Mouse (Mus musculus) midbrain, embryonic 13.5 days (tissue): ENCODE results near the gene Mkrn1. TPM values are rescaled to one million over a fixed set of nuclear protein-coding genes. Genes with fewer than 3 reads are reported as not detected.
A peak's percentile ranks its signal among the peaks of the same experiment; 100 is the strongest.
"Not testable (repeated sequence)": the region's sequence is repeated elsewhere in the genome, so short reads cannot be mapped to it uniquely, and the experiment has no call there.

Experiments used
- ATAC-seq: fragments of 200-750 bp; cut with Nextera tagmentation; 2 replicates; pipeline ENCODE4 v1.8.0; 2017; ENCODE audit warnings: mild to moderate bottlenecking, moderate TSS enrichment, moderate library complexity
- H3K27ac ChIP-seq: fragments of 300-500 bp; sonication (generic); 2 replicates; pipeline ENCODE4 v1.5.1; 2015; ENCODE audit warnings: inconsistent platforms, mild to moderate bottlenecking, moderate library complexity
- H3K27me3 ChIP-seq: fragments of 300-500 bp; sonication (generic); 2 replicates; pipeline ENCODE4 v1.6.1; 2015; ENCODE audit warnings: mild to moderate bottlenecking, inconsistent platforms
- H3K36me3 ChIP-seq: fragments of 300-500 bp; sonication (generic); 2 replicates; pipeline ENCODE4 v1.6.1; 2015; ENCODE audit warnings: mild to moderate bottlenecking, inconsistent platforms
- H3K4me1 ChIP-seq: fragments of 300-500 bp; sonication (generic); replicated peaks from 2 replicates; pipeline ENCODE4 v1.6.1; 2015; ENCODE audit warnings: inconsistent platforms
- H3K4me2 ChIP-seq: fragments of 300-500 bp; sonication (generic); replicated peaks from 2 replicates; pipeline ENCODE4 v1.6.1; 2015; ENCODE audit warnings: moderate library complexity, mild to moderate bottlenecking, inconsistent platforms
- H3K4me3 ChIP-seq: fragments of 300-500 bp; sonication (generic); replicated peaks from 2 replicates; pipeline ENCODE4 v1.5.1; 2015; ENCODE audit warnings: mild to moderate bottlenecking, inconsistent platforms
- H3K9ac ChIP-seq: fragments of 300-500 bp; sonication (generic); replicated peaks from 2 replicates; pipeline ENCODE4 v1.6.1; 2015; ENCODE audit warnings: mild to moderate bottlenecking, inconsistent platforms
- H3K9me3 ChIP-seq: fragments of 300-500 bp; sonication (generic); 2 replicates; pipeline ENCODE4 v1.6.1; 2016; ENCODE audit warnings: mild to moderate bottlenecking, inconsistent platforms
- WGBS: fragments of 180-500 bp; shearing (Covaris S2); methylation state at CpG from one replicate; pipeline ENCODE4 v1.1.7; 2015; 5-methylcytosine and 5-hydroxymethylcytosine counted together
- polyA plus RNA-seq: library from polyadenylated mRNA; unstranded; fragments of >200 nt; fragmentation: Nextera tagmentation; extraction: Ambion mirVana; gene quantifications from 2 replicates; pipeline ENCODE4 v1.2.1, GENCODE M21; 2015

The Mkrn1 gene
- polyA plus RNA-seq, 1 experiment from 2014 or later = 242 TPM

DNA sequence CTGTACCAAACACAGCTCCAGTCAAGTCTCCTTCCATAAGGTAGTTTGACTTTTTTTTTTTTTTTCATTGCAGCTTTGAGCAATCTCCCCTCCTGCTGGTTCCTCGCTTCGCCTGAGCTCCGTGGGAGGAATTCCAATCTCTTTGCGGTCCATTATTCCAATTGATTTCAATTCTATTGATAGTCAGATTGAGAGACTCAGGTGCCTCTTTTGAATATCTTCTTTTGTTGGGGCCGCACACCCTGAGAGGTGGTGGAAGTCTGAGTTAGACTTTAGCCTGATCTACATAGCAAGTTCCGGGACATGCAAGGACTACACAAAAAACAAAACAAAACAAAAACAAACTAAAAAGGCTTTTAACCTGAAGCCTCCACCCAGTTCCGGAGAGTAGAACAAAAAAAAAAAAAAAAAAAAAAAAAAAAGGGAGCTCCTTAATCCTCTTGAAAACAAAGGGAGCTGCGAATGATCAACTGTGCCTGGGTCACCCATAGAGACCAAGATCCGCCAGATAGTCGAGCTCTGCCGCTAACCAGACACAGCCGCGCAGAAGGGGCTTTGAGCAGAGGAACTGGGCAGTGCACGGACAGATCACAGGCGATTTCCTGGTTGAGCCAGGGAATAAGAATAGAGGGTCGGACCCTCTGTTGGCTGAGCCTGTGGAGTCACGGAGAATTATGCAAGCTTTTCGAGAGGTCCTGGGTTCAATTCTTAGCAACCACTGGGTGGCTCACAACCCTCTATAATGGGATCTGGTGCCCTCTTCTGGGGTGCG lies 25.7 kb upstream of the Mkrn1 start:
- Histone ChIP-seq H3K27me3 (no peaks in the 10 kb centered on the region), H3K9me3 (no peaks in the 10 kb centered on the region), H3K36me3 (no peaks in the 10 kb centered on the region), H3K27ac (no peak overlapping the region), H3K4me2 (peak overlapping the region; percentile 32), H3K9ac (no peak overlapping the region), H3K4me3 (peak overlapping the region; percentile 17; the same call in 1 of the 2 replicates), H3K4me1 (peaks cover 5% of the 10 kb centered on the region; the same call in 1 of the 2 replicates)
- 3% methylated on average over 19 of the region's 19 CpGs for WGBS
- no peak for ATAC-seq

GRCm38 (mm10) chr6:39442786-39443287 lies 22.6 kb upstream of the Mkrn1 start:
- H3K36me3 ChIP-seq = no peaks in the 10 kb centered on the region
- H3K4me2 ChIP-seq = no peak overlapping the region
- no peak overlapping the region for H3K27ac ChIP-seq
- no peaks in the 10 kb centered on the region for H3K27me3 ChIP-seq
- H3K4me1 ChIP-seq = no peaks in the 10 kb centered on the region
- no peaks in the 10 kb centered on the region for H3K9me3 ChIP-seq
- no peak overlapping the region for H3K4me3 ChIP-seq
- no peak overlapping the region for H3K9ac ChIP-seq
- no peak for ATAC-seq

- Histone ChIP-seq H3K27ac (no peak overlapping the region), H3K4me2 (no peak overlapping the region), H3K4me1 (0 out of 2 replicates have a peak, but pooled peaks cover 4% of the 10 kb centered on the region), H3K36me3 (no peaks in the 10 kb centered on the region), H3K27me3 (no peaks in the 10 kb centered on the region), H3K4me3 (no peak overlapping the region), H3K9me3 (no peaks in the 10 kb centered on the region), H3K9ac (no peak overlapping the region)
- no peak for ATAC-seq
Measured at GRCm38 (mm10) chr6:39440207-39440606, 19.9 kb upstream of the Mkrn1 start.

GRCm38 (mm10) chr6:39437519-39437918 lies 17.3 kb upstream of the Mkrn1 start:
- not testable (repeated sequence) for H3K36me3 ChIP-seq, H3K4me3 ChIP-seq, ATAC-seq, H3K9me3 ChIP-seq, H3K4me2 ChIP-seq, H3K4me1 ChIP-seq, H3K27me3 ChIP-seq, H3K27ac ChIP-seq, H3K9ac ChIP-seq
- WGBS = 91% methylated on average over 6 of the region's 6 CpGs

DNA sequence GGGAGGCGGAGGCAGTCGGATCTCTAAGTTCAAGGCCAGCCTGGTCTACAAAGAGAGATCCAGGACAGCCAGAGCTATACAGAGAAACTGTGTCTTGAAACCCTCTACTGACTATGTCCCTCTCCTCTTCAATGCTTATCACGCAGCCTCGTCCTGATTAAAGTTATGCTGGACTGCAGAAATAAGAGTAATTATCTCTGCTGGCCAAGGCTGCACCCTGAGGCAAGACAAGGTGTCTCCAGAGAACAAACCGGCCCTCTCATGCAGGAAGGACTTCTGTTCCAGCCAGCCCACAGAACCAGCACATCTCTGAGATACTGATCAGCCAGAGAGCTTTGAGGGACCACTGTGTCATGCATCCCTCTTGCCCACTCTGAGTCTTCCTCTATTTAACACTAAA lies 15.6 kb upstream of the Mkrn1 start:
- no peaks in the 10 kb centered on the region for H3K36me3 ChIP-seq
- no peaks in the 10 kb centered on the region for H3K27me3 ChIP-seq
- WGBS = 84% methylated on average over 5 of the region's 5 CpGs
- H3K9ac ChIP-seq = no peak overlapping the region
- no peak overlapping the region for H3K4me2 ChIP-seq
- no peak for ATAC-seq
- H3K27ac ChIP-seq = no peak overlapping the region; the same call in 1 of the 2 replicates
- H3K4me1 ChIP-seq = peaks cover 7% of the 10 kb centered on the region; the same call in 1 of the 2 replicates
- H3K4me3 ChIP-seq = no peak overlapping the region
- H3K9me3 ChIP-seq = no peaks in the 10 kb centered on the region

DNA sequence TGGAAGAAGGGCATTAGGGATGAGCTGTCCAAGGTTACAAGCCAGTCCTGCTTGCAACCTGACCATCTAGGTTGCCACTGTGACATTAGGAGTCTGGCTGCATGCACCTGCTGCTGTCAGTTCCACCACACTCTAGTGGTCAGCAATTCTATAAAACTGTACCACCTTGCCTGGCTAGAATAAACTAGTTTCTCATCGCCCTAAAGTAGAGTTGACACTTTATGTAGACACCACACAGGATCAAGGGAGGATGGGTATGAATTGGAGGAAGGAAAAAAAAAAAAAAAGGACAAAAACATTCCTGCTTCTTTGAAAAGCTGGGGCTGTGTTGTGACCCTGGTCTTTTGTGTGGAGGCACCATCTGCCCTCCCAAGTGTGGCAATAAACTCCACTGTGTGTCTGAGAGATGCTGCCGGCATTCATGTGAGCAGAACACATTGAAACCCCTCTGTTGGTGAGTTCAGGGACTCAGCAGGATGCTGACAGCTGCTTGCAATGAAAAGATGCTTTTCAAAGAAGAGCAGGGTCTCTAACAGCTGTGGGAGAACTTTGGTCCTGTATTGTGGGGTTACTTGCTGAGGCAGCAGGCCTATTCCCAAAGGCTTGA lies 14.7 kb upstream of the Mkrn1 start:
- H3K27me3 ChIP-seq = no peaks in the 10 kb centered on the region
- WGBS = 12% methylated on average over 2 of the region's 2 CpGs
- ATAC-seq = peak; percentile 53
- H3K9me3 ChIP-seq = no peaks in the 10 kb centered on the region
- H3K4me3 ChIP-seq = no peak overlapping the region
- no peaks in the 10 kb centered on the region for H3K36me3 ChIP-seq
- H3K27ac ChIP-seq = no peak overlapping the region; the same call in 1 of the 2 replicates
- H3K4me1 ChIP-seq = peaks cover 7% of the 10 kb centered on the region; the same call in 1 of the 2 replicates
- H3K9ac ChIP-seq = no peak overlapping the region
- no peak overlapping the region for H3K4me2 ChIP-seq

DNA sequence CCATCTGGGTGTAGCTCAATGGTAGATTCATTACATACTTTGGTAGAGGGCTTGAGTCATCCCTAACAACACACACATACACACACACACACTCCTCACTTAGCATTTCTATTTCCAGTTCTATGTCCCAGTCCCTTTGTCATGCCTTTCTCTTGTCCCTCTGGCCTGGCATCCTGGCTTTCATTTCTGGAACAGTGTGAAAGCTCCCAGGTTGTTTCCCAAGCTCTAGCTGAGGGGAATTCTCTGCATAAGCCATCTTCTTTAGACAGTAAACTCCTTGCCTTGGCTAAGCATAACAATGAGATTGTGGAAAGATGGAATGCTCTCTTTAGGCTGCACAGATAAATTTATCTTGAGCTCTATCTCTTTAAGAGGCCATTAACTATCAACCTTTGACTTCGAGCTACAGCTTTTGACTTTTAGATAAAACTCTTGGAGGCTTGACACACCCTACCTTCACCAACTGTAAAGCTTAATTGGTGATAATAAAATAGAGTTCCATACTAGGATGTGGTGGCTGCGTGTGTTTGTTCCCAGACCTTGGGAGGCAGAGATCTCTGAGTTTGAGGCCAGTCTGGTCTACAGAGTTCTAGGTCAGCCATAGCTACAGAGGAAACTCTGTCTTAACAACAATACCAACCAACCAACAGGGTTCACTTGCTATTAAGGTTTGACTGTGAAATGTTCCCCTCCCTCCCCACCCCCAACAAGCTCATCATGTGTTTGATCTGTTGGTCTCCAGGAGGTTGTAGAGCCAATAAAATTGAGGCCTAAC lies 14.0 kb upstream of the Mkrn1 start:
- Histone ChIP-seq H3K36me3 (no peaks in the 10 kb centered on the region), H3K9me3 (no peaks in the 10 kb centered on the region), H3K4me2 (no peak overlapping the region), H3K9ac (no peak overlapping the region), H3K27me3 (no peaks in the 10 kb centered on the region), H3K4me3 (no peak overlapping the region), H3K4me1 (peaks cover 7% of the 10 kb centered on the region; the same call in 1 of the 2 replicates), H3K27ac (no peak overlapping the region)
- WGBS = 85% methylated on average over 2 of the region's 2 CpGs
- ATAC-seq = no peak

DNA sequence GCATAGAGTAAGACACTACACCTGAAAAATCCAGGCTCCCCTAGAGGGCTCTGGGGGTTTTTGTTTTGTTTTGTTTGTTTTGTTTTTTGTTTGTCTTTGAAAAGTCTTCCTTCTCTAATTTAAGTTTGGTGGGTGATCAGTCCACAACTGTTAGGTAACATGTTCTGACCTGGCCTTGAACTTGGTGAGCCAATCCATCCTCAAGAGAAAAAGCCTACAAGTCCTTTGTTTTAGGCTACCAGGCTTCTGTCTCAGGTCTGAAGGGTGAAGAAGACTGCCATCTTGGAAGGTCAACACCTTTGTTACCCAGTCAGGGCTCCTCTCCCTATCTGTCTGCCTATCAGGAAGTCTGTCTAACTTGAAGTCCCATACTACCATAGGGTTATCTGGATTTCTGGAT lies 13.4 kb upstream of the Mkrn1 start:
- Histone ChIP-seq H3K9ac (no peak overlapping the region), H3K27ac (no peak overlapping the region), H3K9me3 (no peaks in the 10 kb centered on the region), H3K36me3 (no peaks in the 10 kb centered on the region), H3K27me3 (no peaks in the 10 kb centered on the region), H3K4me2 (no peak overlapping the region), H3K4me3 (no peak overlapping the region), H3K4me1 (peaks cover 7% of the 10 kb centered on the region; the same call in 1 of the 2 replicates)
- no peak for ATAC-seq

DNA sequence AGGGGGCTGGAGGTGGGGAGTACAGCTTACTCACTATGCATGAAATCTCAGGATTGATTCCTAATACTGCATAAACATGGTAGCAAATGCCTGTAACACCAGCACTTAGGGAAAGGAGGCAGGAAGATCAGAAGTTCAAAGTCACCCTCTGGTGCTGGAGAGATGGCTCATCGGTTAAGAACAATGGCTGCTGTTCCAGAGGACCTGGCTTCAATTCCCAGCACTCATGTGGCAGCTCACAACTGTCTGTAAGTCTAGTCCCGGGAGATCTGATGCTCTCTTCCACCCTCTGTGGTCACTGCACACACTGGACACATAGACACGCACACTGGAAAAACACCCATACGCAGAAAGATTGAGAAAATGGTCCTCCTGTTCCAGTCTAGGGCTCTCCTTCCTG lies 12.9 kb upstream of the Mkrn1 start:
- ATAC-seq = no peak

GRCm38 (mm10) chr6:39430722-39431121 lies 10.5 kb upstream of the Mkrn1 start:
- Histone ChIP-seq H3K9ac (no peak overlapping the region), H3K9me3 (no peaks in the 10 kb centered on the region), H3K27me3 (no peaks in the 10 kb centered on the region), H3K4me3 (no peak overlapping the region), H3K36me3 (no peaks in the 10 kb centered on the region), H3K4me2 (no peak overlapping the region), H3K4me1 (peaks cover 3% of the 10 kb centered on the region; the same call in 1 of the 2 replicates), H3K27ac (no peak overlapping the region)
- WGBS = 82% methylated on average over 11 of the region's 11 CpGs
- no peak for ATAC-seq

More for the DNA sequence above, 12.9 kb upstream of the Mkrn1 start:
- no peak overlapping the region for H3K4me3 ChIP-seq
- no peak overlapping the region for H3K4me2 ChIP-seq
- H3K9me3 ChIP-seq = no peaks in the 10 kb centered on the region
- 93% methylated on average over 4 of the region's 4 CpGs for WGBS
- H3K9ac ChIP-seq = no peak overlapping the region
- no peak overlapping the region for H3K27ac ChIP-seq
- H3K36me3 ChIP-seq = no peaks in the 10 kb centered on the region
- H3K4me1 ChIP-seq = peaks cover 7% of the 10 kb centered on the region; the same call in 1 of the 2 replicates
- no peaks in the 10 kb centered on the region for H3K27me3 ChIP-seq

- Histone ChIP-seq H3K9me3 (no peaks in the 10 kb centered on the region), H3K9ac (no peak overlapping the region), H3K4me2 (no peak overlapping the region), H3K27ac (no peak overlapping the region), H3K4me1 (no peaks in the 10 kb centered on the region), H3K27me3 (no peaks in the 10 kb centered on the region), H3K36me3 (no peaks in the 10 kb centered on the region), H3K4me3 (no peak overlapping the region)
- no peak for ATAC-seq
- WGBS = 86% methylated on average over 6 of the region's 6 CpGs
Measured at GRCm38 (mm10) chr6:39429007-39429788, 8.9 kb upstream of the Mkrn1 start.
